Mouse (Mus musculus) heart, adult 11 months (tissue): Measurements from ENCODE around the gene Fgfr2.
A peak's percentile ranks its signal among the peaks of the same experiment; 100 is the strongest.

Source experiments
- DNase-seq: peaks from one replicate; pipeline ENCODE4 v3.0.0; 2022

Fgfr2 gene

DNA sequence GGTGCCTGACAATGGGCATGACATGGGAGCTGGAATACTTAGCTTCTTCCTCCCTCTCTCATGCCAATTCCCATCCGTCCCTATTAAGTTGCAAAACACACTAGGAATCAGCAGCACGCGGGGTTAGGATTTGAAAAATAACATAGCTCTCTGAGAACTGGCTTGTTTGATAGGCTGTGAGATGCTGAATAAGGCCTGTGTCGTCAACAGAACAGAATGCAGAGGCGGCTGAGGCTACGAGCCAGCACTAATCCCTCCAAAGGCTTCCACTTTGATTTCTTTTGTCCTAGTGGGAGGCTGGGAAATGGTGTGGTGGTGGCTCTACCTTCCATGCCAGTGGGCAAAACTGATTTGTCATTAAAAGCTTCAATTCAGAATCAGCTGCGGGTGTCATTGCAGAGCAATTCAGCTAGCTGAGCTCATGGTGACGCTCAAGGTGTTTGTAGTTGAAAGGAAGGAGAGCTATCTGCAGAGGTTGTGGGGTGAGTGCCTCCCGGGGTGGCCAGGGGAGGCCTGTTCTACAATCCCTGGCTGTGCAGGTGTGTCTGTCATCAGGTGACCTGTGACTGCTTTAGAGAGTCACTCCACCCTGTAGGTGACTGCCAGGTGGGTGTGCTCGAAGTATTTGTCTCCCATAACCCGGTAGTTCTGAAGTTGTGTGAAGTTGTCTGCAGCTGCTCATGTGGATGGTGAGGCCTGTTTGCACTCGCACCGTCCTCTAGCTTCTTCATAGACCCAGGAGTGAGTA lies 2532.9 kb downstream of the Fgfr2 start:
- DNase-seq: no peak

DNA sequence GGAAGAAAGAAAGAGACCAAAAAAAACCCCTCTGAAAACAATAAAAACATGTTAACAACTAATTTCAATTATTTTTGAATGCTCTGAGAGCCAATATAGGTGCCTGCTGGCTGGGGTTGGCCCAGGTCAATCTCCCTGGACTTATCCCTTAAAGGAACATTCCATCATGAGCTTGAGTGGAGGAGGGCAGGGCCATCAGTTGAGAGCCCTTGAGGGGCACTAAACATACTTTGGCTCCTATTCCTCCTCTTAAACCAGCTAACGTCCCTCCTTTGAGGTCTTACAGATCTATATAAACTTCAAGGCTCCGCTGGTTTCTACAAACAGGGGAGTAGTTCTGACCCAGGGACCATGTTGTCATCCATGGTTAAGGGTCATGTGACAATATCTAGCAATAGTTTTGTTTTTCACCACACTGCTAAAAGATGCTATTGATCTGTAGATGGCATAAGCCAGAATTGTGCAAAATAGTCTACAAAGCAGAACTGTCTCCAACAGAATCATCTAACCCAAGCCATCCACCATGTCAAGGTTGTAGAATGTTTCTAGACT lies 2536.6 kb downstream of the Fgfr2 start:
- DNase-seq: no peak

DNA sequence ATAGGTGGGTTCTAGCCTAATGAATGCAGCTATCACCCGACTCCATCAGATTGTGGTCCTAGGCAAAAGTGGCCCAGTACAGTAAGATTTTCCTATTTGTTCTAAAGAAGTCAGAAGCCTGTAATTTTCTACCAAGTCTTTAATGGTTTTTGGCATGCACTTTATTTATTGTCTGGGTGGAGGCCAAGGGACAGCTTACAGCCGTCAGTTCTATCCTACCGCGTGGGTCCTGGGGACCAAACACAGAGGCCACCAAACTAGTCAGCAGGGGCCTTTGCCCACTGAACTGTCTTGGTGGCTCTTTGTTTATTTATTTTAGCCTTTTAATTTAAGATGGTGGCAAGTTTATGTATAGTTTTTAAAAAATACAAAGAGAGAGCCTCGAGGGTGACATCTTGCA lies 2544.5 kb downstream of the Fgfr2 start:
- no peak for DNase-seq

DNA sequence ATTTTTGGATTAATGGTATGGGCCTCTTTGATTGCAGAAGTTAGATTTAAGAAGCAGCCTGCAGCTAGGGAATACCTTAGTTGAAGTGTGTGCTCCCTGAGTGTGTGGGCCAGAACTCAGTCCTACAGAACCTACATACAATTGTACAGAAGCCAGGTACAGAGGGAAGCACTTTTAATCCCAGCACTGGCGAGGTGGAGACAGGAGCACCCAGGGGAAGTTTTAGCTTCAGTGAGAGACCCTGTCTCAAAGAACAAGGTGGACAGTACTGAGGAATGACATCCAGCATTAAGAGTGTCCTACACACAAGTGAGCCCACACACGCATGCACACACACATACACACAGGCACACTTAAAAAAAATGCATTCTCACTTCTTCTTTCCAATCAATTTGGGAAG lies 2545.1 kb downstream of the Fgfr2 start:
- DNase-seq: peak; percentile 58

DNA sequence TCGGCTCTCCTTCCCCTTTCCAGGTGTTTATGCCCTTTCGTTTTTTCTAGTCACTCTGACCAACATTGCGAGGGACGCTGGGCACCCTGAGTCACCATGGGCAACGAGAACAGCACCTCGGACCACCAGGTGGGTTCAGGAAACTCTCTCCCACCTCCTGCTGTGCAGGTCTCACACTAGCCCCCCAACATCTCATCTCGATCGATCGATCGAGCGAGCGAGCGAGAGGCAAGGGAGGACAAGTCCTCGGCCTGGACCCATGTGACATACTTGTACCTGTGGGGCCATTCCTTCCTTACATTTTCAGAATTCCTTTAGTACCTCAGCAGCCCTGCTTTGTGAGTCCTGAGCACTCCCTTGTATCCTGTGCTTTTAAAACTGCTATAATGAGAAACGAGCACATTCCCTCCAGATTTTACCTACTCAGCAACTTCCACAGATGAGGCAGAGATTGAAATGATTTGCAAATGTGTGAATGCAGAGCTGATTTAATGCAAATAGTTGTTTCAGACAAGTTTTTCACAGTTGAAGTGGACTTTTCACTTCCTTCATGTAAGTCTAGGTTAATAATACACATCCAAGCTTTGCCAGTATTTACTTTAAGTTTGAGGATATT lies 2545.7 kb downstream of the Fgfr2 start, which contains the start of gene Tacc2:
Gene Tacc2 (plus strand): TSS at position 51 of the 616 bp plus-strand sequence.
- DNase-seq: no peak

DNA sequence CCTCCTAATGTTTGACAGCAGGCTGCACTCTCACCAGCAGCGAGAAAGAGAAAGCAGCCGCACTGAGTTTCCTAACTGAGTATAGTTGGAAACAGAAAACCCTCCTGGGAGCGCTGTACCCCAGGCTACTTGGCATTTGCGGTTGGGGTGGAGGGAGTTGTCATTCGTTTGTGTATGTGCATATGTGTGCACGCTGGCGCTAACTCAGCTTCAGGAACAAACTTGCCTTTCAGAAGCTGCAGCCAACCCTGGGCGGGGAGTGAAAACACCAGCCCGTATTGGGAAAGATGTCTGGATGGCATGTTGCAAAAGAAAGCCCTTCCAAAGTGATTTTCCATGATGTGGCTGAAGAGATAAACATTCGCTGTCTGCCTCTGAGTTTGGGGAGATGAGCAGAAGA lies 2546.2 kb downstream of the Fgfr2 start:
- DNase-seq: peak; percentile 91

DNA sequence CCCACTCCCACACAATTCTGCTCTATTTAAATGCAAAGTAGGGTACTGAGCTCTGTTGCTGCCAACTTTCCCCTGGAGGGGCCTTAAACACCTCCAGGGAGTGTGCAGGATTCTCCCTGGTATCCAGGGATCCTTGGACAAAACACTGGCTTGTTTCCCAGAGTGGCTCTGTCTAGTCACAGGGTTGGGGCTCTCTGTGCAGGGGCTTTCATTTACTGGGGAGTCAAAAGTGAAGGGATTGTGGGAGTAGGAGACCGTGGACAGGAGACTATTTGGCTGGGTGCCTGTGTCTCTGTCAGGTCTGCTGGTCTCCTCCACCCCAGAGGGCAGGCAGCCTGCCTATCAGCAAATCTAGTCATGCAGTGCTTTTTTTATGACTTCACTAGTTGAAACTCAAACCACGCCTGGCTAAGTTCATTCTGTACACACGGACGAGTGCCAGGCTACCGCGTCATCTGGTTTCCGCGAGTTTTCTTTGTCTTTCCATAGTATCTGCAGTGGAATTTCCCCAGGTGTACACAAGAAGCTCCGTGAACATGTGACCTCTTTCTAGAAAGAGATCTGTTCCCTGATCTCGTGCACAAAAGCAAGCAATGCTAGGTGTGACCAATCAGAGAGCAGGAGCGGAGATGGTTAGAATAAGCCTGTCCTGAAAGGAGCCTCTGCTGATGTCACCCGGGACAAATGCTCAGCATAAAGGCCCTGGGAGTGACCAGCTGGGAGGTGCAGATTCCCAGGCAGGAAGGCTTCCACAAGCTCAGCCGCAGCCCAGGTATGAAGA lies 2548.7 kb downstream of the Fgfr2 start:
- DNase-seq: peak; percentile 92

DNA sequence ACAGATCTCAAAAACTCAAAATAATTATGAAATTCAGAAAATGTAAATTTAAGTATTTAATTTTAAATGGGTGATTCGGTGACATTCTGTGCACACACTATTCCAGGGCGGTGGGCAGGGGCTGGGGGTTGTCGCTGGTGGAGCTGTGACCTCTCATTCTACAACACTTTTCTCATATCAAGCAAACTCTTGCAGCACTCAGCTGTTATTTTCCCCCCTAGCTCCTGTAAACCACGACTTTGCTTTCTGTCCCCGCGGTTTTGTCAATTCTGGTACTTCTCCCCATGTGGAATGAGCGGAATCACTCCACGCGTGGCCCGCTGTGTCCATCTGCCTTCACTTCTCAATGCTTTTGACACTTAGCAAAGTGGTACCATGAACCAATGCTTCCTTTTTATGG lies 2549.4 kb downstream of the Fgfr2 start:
- DNase-seq: peak; percentile 68

DNA sequence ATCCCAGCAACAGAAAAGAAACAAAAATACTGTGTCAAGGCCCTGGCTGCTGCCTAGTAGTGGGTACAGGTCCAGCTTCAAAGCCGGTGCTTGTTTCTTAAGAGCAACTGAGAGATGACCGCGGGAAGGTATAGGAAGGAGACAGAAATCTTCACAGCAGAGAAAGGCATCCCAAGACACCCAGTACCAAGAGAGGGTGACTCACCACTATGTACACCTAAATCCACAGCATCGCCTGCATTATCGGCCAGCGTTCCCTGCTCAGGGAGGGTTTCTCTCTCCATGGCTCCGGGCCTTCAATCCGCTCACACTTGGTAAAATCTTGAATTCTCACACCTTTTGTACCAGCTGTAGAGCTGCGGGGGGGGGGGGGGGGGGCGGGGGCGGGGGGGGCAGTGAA lies 2550.3 kb downstream of the Fgfr2 start, which contains the start of gene Nsmce4a:
Gene Nsmce4a (minus strand): TSS at position 298 of the 400 bp plus-strand sequence.
- peak; percentile 78 for DNase-seq

DNA sequence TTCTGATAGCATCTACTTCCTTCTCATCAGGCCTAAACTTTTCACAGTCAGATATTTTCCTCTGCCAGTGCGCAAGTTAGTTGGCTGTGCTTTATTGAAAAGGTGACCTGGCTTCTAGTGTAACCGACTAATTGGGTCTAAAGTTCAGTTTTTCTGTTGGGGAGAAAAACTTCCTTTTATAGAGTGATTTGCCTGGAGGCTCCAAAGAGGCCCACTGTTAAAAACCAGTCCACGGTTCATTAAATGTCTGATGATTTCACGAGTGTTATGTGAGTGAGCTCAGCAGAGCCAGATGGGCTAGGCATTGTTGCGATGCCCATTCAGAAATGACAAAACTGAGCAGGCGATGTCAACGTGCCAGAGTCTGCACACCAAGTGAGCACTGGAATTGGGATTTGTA lies 2552.7 kb downstream of the Fgfr2 start:
- no peak for DNase-seq

DNA sequence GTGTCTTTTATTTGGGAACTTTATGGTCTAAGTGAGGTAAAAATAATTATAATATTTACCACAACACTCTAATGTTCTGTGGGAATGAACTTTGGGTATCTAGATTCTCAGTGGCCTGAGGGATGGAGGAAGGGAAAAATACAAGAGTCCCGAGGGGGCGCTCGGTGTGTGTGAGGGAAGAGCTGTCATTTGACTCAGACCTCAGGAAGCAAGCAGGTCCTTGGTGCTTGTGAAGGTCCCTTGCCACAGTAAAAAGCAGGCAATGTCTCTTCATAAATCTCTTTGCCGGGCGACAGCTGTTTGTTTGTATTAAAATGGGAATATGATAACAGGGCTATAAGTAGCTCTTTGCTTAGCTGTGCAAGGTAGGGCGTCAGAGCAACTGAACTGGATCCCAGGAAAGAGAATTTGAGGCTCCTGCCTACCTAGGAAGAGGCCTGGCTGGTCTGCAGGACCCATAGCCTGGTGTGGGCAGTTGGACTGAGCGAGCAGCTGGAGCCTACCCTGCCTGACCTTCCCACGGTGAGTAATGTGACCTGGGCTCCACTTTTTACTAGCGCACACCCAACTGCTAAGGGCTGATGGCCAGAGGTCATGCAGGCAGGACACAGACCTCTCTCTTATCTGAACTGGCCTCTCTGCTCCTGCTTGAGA lies 2554.2 kb downstream of the Fgfr2 start:
- DNase-seq: peak; percentile 95

DNA sequence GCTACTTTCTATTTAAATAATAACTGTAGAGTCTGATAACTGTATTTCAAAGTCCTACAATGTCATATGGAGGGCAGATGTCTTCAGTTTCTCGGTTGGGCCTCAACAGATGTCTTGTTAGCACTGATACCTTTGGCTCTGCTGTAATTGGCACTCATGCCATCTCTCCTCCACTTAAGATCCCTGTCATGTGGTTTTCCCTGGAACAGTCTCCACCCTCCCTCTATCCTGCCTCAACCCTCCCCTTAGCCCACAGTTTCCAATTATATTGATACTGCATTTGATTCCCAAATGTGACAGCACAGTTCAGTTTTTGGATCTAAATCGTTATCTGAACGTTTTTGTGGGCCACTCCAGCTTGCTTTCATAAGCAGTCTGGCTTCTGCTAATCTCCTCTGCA lies 2558.6 kb downstream of the Fgfr2 start:
- DNase-seq: peak; percentile 64

DNA sequence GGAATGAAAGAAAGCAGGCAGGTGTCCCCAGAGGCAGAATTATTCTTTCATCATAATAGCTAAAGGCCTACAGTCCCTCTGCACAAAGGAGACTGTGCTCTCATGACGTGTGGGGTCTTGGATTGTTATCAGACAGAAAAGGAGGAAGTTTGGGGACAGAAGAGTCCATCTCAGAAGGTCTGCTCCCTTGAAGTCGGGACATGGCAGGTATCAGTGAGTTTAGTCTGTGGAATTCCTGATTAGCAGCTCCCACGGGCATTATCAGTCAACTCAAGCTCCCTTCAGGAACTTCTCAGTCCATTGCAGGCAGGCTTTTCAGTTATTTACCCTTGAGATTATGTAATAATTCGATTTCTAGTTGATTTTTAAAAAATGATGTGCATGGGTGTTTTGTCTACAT lies 2559.3 kb downstream of the Fgfr2 start:
- peak; percentile 29 for DNase-seq

DNA sequence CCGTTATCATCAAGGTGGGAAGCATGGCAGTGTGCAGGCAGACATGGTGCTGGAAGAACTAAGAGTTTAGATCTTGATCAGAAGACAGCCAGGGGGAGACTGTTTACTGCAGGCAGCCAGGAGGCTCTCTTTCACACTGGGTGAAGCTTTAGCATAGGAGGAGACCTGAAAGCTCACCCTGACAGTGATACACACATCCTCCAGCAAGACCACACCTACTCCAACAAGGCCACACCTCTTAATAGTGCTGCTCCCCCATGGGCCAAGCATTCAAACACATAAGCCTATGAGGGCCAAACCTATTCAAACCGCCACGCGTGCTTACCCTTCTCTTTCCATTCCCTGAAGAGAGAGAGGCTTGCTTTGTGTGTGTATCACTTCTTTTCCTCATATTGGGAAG lies 2559.9 kb downstream of the Fgfr2 start:
- DNase-seq: peak; percentile 36

DNA sequence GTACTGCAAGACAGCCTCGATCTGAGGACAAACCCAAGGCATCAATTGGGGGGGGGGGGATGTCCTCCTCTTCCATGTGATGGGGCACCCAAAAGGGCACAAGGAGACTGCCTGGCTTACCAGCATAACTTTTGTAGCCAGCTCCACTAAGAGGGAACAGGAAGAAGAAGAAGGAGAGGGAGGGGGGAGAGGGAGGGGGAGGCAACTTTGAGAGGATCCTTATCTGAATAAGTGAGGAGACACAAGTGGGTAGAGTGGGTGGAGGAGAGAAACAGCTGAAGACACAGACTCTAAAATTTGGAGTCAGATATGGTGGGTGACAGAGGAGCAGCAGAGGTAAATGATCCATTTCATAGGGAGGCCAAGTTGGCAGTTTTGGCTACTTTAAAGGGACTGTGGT lies 2562.2 kb downstream of the Fgfr2 start:
- DNase-seq: peak; percentile 46

DNA sequence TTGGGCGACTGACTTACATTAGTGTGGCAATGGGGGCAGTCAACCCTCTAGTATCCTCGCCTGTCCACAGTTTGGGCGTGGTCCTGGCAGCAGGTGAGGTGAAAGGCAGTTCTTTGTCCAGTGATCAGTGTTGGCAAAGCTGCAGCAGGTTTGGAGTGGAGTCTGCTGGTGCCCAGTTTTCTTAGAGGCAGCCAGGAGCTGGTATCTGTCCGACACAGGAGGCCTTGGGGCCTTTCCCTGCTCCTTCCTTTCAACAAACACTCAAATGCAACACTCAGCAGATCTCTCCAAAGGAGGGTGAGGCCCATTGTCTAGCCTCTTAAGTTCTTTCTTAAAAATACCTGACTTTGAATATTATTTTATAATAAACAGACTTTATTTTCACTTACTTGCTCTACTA lies 2564.6 kb downstream of the Fgfr2 start:
- DNase-seq: peak; percentile 88

DNA sequence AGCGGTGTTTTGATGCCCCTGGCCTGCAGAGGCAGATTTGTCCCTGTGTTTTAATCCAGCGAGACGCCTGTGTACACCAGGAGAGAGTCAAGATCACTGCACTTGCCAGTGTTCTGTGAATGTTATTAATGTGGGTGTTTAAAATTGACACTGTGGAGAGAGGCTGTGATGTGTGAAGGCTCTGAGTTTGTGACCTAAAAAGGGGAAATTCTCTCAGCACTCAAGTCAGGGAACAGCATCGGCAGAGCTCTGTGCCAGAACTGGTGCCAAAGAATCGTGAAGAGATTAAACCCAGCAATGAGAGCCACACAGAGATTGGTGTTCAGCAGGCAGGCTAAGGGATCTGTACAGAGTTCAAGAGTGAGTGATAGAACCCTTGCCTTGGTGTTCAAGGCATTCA lies 2567.6 kb downstream of the Fgfr2 start:
- peak; percentile 87 for DNase-seq

DNA sequence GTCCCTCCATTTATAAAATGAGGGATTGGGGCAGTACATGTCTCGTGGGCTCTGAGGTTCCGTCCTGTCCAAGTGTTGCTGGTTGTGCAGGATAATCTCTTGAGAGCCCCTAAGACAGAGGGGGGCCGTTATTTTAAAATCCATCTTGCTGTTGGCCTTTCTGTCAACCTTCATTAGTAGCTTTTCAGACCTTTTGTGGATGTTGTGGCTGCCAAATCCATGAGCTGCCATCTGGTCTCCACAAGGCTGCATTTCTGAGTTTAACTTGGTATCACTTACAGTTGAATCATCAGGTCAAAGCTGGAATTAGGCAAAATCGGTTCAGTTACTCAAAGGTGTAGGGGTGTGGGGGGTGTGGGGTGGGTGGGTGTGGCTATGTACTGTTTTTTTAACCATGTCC lies 2569.8 kb downstream of the Fgfr2 start:
- DNase-seq: no peak

DNA sequence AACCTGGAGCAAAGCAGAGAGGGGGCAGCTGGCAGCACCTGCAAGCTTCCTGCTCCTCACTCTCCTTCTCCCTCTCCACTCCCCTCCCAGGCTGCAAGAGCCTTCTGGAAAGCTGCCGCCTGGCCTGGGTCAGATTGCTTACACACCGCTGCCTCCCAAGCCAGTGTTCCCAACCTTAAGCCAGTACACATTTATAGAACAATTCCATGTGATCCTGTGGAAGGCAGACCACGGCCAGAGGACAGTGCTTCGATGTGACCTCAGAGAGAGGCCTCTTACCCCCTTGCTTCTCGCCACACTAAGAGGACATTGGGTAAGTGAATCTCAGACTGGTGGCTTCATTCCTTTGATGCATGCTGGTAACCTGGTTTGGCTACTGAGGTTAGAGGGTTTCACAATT lies 2570.4 kb downstream of the Fgfr2 start:
- DNase-seq: peak; percentile 98

DNA sequence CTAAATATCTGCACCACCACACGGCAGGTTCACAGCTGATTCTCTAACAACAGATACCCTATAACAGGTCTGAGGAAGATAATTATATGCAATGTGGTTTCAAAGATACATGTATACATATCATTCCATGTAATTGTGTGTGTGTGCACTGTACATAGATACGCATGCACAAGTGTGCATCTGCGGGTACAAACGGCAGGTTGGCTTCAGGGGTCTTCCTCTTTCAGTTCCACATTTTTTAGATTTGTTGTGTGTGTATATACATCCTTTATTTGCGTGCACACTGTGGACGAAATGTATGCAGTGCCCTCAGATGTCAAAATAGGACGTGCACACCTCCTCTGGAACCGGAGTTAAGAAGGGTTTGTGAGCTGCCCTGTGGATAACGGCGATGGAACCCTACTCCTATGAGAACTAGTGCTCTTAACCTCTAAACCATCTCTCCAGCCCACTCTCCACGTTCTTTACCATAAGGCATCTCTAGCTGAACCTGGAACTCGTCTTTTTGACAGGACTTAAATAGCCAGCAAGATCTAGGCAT lies 2575.4 kb downstream of the Fgfr2 start:
- DNase-seq: no peak

DNA sequence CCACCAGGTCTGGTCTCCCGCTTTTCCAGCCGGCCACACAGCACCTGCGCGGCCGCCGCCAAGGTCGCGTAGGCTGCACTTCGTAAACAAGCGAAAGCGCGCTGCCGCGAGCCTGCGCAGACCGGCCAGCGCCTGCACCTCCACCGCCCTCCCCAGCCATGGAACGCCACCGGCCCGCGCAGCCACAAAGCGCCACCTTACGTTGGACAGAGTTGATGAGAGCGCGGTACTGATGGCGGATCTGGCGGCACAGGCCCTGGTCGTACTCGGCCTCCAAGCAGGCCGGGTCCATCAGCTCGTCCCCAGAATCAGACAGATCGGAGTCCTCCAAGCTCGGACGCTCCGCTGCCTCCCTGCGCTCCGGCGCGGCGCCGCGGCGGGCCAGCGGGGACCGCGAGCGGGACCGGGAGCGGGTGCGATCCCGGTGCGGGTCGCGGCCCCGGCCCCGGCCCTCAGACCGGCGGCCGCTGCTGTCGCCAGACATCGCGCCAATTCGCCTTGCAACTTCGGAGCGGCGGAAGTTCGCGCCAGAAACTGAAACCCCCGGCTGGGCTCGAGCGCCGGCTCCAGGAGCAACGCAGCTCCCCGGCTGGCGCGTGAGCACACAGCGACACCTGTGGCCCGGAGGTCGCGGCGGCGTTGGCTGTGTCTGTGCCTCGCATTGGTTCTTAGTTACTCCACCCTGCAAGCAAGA lies 2576.2 kb downstream of the Fgfr2 start:
- DNase-seq: peak; percentile 98

DNA sequence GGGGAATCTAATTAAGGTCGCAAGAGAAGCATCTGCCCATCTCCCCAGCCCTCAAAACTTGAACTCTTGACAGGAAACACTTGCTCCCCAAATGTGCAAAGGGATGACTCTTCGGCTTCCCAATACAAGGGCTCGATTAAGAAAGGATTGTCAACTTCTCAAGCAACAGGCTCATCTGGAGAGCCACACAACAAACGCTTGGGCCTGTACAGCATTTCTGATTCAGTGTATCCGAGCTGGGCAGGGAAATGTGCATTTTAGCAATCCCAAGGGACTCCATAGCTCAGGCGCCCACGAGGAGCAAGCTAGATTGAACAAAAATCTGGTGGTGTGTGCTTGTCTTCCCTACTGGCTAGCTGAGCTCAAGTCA lies 2576.7 kb downstream of the Fgfr2 start:
- DNase-seq: no peak
